Mouse (Mus musculus) forebrain, embryonic 11.5 days (tissue): ENCODE results near the gene Ilk. TPM values are rescaled to one million over a fixed set of nuclear protein-coding genes. Genes with fewer than 3 reads are reported as not detected.

Source experiments
- ATAC-seq: fragments of 200-750 bp; cut with Nextera tagmentation; replicated peaks from 2 replicates; pipeline ENCODE4 v1.8.0; 2017; ENCODE audit warnings: moderate TSS enrichment; ENCODE audit not compliant: low FRiP score
- DNase-seq: peaks from one replicate; pipeline ENCODE4 v3.0.0-alpha.2; 2017; ENCODE audit warnings: low spot score
- H3K27ac ChIP-seq: fragments of 300-500 bp; sonication (generic); 2 replicates; pipeline ENCODE4 v1.5.1; 2014; ENCODE audit warnings: low read depth, low read length
- H3K27me3 ChIP-seq: fragments of 300-500 bp; sonication (generic); 2 replicates; pipeline ENCODE4 v1.6.1; 2014; ENCODE audit warnings: mild to moderate bottlenecking, low read length, mixed read lengths; ENCODE audit not compliant: control insufficient read depth, insufficient read depth
- H3K36me3 ChIP-seq: fragments of 300-500 bp; sonication (generic); 2 replicates; pipeline ENCODE4 v1.6.1; 2014; ENCODE audit warnings: mild to moderate bottlenecking, low read length, moderate library complexity, mixed read lengths; ENCODE audit not compliant: control insufficient read depth, insufficient read depth
- H3K4me1 ChIP-seq: fragments of 300-500 bp; sonication (generic); replicated peaks from 2 replicates; pipeline ENCODE4 v1.6.1; 2014; ENCODE audit warnings: low read length, mixed read lengths; ENCODE audit not compliant: control insufficient read depth, insufficient read depth
- H3K4me2 ChIP-seq: fragments of 300-500 bp; sonication (generic); 2 replicates; pipeline ENCODE4 v1.6.1; 2014; ENCODE audit warnings: low read depth, mild to moderate bottlenecking, low read length, moderate library complexity, mixed read lengths; ENCODE audit not compliant: severe bottlenecking
- H3K4me3 ChIP-seq: fragments of 300-500 bp; sonication (generic); 2 replicates; pipeline ENCODE4 v1.5.1; 2014; ENCODE audit warnings: low read depth, low read length
- H3K9ac ChIP-seq: fragments of 300-500 bp; sonication (generic); 2 replicates; pipeline ENCODE4 v1.6.1; 2014; ENCODE audit warnings: low read length
- H3K9me3 ChIP-seq: fragments of 300-500 bp; sonication (generic); 2 replicates; pipeline ENCODE4 v1.6.1; 2016; ENCODE audit warnings: low read length, mixed read lengths; ENCODE audit not compliant: control insufficient read depth
- WGBS: fragments of 180-500 bp; shearing (Covaris S2); extraction: QIAGEN DNeasy Blood & Tissue Kit; methylation state at CpG from one replicate; pipeline ENCODE4 v1.1.7; 2014; 5-methylcytosine and 5-hydroxymethylcytosine counted together
- polyA plus RNA-seq: library from polyadenylated mRNA; unstranded; fragments of >200 nt; fragmentation: Nextera tagmentation; extraction: Ambion mirVana; gene quantifications from 2 replicates; pipeline ENCODE4 v1.2.1, GENCODE M21; 2014

Gene Ilk
- polyA plus RNA-seq, 1 experiment from 2014 or later = 221 TPM

GRCm38 (mm10) chr7:105751491-105752433, 15.4 kb downstream of the Ilk start, which contains the start of gene Tpp1:
Gene Tpp1, minus strand, starts transcription at chr7:105752235.
- H3K4me1 ChIP-seq = 0 out of 2 replicates have a peak, but pooled peaks cover 1% of the 10 kb centered on the region
- peak; percentile 88 for DNase-seq
- peak within 1 kb of the TSS; percentile 12; the same call in 1 of the 2 replicates for H3K27ac ChIP-seq
- no peaks in the 10 kb centered on the region for H3K27me3 ChIP-seq
- H3K4me2 ChIP-seq = peak within 1 kb of the TSS; percentile 92
- H3K9ac ChIP-seq = peak within 1 kb of the TSS; percentile 75
- 22% methylated on average over 20 of the region's 20 CpGs for WGBS
- peaks cover 15% of the 10 kb centered on the region; the same call in 1 of the 2 replicates for H3K36me3 ChIP-seq
- H3K4me3 ChIP-seq = peak within 1 kb of the TSS; percentile 53
- no peaks in the 10 kb centered on the region for H3K9me3 ChIP-seq
- ATAC-seq = peak; percentile 96

DNA sequence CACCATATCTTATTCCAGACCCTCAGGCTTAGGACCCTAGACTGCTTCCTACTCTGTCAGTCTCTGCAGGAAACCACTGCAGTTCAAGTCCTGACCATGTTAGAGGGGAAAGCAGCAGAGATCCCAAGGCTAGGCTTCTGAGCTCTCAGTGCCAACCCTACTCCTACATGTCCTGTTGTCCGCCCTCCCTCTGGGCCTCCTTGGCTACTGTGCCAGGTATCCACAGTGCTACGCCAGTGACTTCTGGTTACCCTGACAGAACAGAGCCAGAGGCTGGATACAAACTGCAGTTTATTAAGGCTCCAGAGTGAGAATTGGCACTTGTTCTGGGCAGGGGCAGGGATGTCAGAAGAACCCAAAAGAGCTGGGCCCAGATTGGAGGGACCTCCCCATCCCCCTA, 16.3 kb downstream of the Ilk start:
- DNase-seq = no peak
- Histone ChIP-seq H3K27me3 (no peaks in the 10 kb centered on the region), H3K4me2 (no peak overlapping the region), H3K9me3 (no peaks in the 10 kb centered on the region), H3K9ac (no peak overlapping the region), H3K36me3 (peaks cover 16% of the 10 kb centered on the region; the same call in 1 of the 2 replicates), H3K27ac (no peak overlapping the region), H3K4me1 (0 out of 2 replicates have a peak, but pooled peaks cover 1% of the 10 kb centered on the region), H3K4me3 (no peak overlapping the region)
- WGBS = 90% methylated on average over 2 of the region's 2 CpGs
- ATAC-seq = no peak; the same call in 1 of the 2 replicates

- H3K4me3 ChIP-seq = no peak overlapping the region
- no peak overlapping the region for H3K27ac ChIP-seq
- H3K9me3 ChIP-seq = no peaks in the 10 kb centered on the region
- H3K27me3 ChIP-seq = no peaks in the 10 kb centered on the region
- 0 out of 2 replicates have a peak, but pooled peaks cover 1% of the 10 kb centered on the region for H3K4me1 ChIP-seq
- H3K9ac ChIP-seq = no peak overlapping the region
- peaks cover 18% of the 10 kb centered on the region; the same call in 1 of the 2 replicates for H3K36me3 ChIP-seq
- 0 out of 2 replicates have a peak, but pooled peaks have one; percentile 4 for ATAC-seq
- H3K4me2 ChIP-seq = no peak overlapping the region
- no peak for DNase-seq
- 90% methylated on average over 10 of the region's 10 CpGs for WGBS
Measured at GRCm38 (mm10) chr7:105753281-105753680, 16.9 kb downstream of the Ilk start.

DNA sequence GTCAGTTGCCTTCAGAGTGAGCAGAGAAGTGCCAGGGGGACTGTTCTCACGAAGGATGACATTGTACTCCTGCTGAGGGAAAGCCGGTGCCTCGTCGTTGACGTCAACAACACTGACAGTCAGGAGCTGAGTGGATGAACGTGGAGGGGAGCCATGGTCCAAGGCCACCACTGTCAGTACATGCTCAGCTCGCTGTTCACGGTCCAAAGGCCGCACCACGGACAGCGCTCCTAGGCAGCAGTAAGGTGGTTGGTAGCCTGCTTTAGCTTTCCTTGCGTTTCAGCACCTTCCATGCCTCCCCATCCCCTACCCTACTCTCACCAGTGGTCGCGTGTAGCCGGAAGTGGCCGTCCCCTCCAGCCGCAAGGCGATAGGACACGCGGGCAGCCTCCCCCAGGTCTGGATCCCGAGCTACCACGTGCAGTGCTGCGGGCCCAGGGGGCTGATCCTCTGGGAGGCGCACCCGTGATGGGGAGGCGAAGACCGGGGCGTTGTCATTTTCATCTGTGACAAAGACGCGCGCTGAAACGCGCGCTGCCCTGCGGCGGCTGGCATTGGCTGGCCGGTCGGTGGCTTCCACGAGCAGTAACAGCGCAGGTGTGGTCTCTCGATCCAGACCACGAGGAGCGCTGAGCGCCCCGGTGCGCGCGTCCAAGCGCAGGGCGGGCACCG, 25.6 kb downstream of the Ilk start:
- no peaks in the 10 kb centered on the region for H3K9me3 ChIP-seq
- no peak overlapping the region for H3K9ac ChIP-seq
- 0 out of 2 replicates have a peak overlapping the region, but pooled peaks have one; percentile 11 for H3K4me2 ChIP-seq
- no peaks in the 10 kb centered on the region; the same call in 1 of the 2 replicates for H3K4me1 ChIP-seq
- H3K4me3 ChIP-seq = no peak overlapping the region
- DNase-seq = peak; percentile 65
- peaks cover 16% of the 10 kb centered on the region for H3K36me3 ChIP-seq
- H3K27ac ChIP-seq = no peak overlapping the region
- ATAC-seq = peak; percentile 19; the same call in 1 of the 2 replicates
- peaks cover 24% of the 10 kb centered on the region for H3K27me3 ChIP-seq
- WGBS = 14% methylated on average over 51 of the region's 51 CpGs

DNA sequence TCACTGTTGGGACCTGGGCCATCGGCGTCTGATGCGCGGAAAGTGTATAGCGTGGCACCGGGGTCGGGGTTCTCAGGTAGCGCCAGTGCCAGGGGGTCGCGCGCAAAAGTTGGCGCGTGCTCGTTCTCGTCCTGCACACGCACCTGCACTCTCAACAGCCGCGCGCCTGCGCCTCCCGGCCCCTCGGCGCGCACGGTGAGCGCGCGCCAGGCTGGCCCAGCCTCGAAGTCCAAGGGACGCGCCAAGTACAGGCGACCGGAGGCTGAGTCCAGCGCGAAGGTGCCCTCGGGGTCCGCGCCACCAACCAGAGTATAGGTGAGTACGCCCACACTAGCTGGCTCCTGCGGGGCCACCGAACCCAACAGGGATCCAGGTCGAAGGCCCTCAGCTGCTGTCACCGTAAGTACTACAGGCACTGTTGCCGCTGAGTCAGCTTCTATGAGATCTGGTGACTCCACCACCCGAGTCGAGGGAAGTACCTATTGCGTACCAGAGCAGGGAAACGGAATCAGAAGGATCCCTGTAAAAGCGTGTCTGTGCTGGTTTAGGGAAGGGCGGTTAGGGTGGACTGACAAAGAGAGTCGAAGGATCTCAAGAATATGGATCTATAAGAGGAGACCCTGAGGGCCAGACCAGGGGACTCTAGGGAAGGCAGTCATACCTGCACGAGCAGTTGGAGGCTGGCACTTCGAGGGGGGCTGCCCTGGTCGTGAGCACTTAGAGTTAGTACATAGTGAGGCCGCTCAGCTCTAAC, 26.3 kb downstream of the Ilk start:
- no peak overlapping the region for H3K27ac ChIP-seq
- no peaks in the 10 kb centered on the region; the same call in 1 of the 2 replicates for H3K4me1 ChIP-seq
- H3K36me3 ChIP-seq = peaks cover 15% of the 10 kb centered on the region
- peaks cover 24% of the 10 kb centered on the region for H3K27me3 ChIP-seq
- no peak overlapping the region for H3K9ac ChIP-seq
- H3K4me3 ChIP-seq = no peak overlapping the region
- H3K9me3 ChIP-seq = no peaks in the 10 kb centered on the region
- WGBS = 11% methylated on average over 55 of the region's 55 CpGs
- H3K4me2 ChIP-seq = 0 out of 2 replicates have a peak overlapping the region, but pooled peaks have one; percentile 11
- ATAC-seq = no peak; the same call in 1 of the 2 replicates
- peak; percentile 58 for DNase-seq

DNA sequence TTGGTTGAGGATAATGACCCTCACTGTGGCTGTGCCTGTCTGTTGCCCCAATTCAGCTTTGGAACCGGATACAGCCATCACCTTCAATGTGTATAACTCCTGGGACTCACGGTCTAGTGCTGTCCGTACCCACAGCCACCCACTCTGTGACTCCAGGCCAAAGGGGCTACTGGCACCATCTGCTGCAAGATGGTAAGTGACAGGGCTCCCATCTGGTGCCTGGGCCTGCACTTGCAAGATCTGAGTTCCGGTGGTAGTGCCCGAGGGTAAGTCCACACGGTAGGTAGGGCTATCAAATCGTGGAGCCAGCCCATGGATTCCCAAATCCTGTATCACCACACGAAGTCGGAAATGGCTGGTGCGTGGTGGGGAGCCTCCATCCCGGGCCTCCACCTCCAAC, 27.9 kb downstream of the Ilk start:
- peaks cover 24% of the 10 kb centered on the region for H3K27me3 ChIP-seq

DNA sequence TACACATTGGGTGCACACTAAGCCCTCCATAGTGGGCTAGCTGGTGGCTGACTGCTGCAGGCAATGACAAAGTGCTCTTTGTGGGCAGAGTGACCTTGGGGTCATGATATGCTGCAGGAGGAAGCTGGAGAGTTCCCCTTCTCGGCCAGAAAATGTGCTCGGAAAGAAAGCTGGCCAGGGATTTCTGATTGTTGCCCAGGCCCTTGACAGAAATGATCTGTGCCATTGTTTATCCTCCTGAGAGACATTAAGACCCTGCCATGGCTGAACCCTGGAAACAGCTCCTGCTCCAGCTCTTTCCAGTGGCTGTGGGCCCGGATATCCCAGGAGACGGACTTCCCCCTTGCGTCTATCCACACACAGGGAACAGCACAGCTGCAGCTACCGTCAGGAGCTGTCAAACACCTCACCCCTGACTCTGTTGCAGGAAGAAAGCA, 31.4 kb downstream of the Ilk start:
- H3K4me1 ChIP-seq = peaks cover 2% of the 10 kb centered on the region; the same call in 1 of the 2 replicates
- H3K9me3 ChIP-seq = no peaks in the 10 kb centered on the region
- H3K4me2 ChIP-seq = no peak overlapping the region
- DNase-seq (no peak), ATAC-seq (no peak)
- no peak overlapping the region for H3K9ac ChIP-seq
- H3K4me3 ChIP-seq = no peak overlapping the region
- 0 out of 2 replicates have a peak overlapping the region, but pooled peaks have one; percentile 6 for H3K27ac ChIP-seq
- peaks cover 14% of the 10 kb centered on the region for H3K36me3 ChIP-seq
- peaks cover 16% of the 10 kb centered on the region for H3K27me3 ChIP-seq
- 26% methylated on average over 6 of the region's 6 CpGs for WGBS

More for the DNA sequence above, 27.9 kb downstream of the Ilk start:
- Histone ChIP-seq H3K4me3 (no peak overlapping the region), H3K9me3 (no peaks in the 10 kb centered on the region), H3K9ac (no peak overlapping the region), H3K4me1 (peaks cover 2% of the 10 kb centered on the region; the same call in 1 of the 2 replicates), H3K36me3 (peaks cover 6% of the 10 kb centered on the region), H3K27ac (no peak overlapping the region), H3K4me2 (no peak overlapping the region)
- 88% methylated on average over 11 of the region's 11 CpGs for WGBS
- DNase-seq = no peak
- no peak for ATAC-seq
